Mouse (Mus musculus): ENCODE results near the gene Mlf2. TPM values are rescaled to one million over a fixed set of nuclear protein-coding genes. Genes with fewer than 3 reads are reported as not detected.

The Mlf2 gene
- total RNA-seq, 2 experiments from 2014 or later, result 627 to 642 TPM

GRCm38 (mm10) chr6:124958127-124958526, 26.9 kb downstream of the Mlf2 start:
- TF ChIP-seq CTCF (conservative IDR thresholded peaks at IDR 0.05), result no peak
- no peak for DNase-seq (ENCODE audit: low spot score in 2 of 2)
- Histone ChIP-seq H3K4me3 (no peak overlapping the region), H3K27ac (no peak overlapping the region)

- TF ChIP-seq CTCF (conservative IDR thresholded peaks at IDR 0.05), result no peak
- no peak overlapping the region for H3K4me3 ChIP-seq
- no peak for DNase-seq (ENCODE audit: low spot score in 2 of 2)
- H3K27ac ChIP-seq, result no peak overlapping the region
Observed at GRCm38 (mm10) chr6:124959960-124960359, 28.8 kb downstream of the Mlf2 start.

- Histone ChIP-seq H3K4me3 (no peak overlapping the region), H3K27ac (no peak overlapping the region)
- TF ChIP-seq CTCF (conservative IDR thresholded peaks at IDR 0.05), result no peak
- no peak for DNase-seq (ENCODE audit: low spot score in 2 of 2)
Observed at GRCm38 (mm10) chr6:124961021-124961420, 29.8 kb downstream of the Mlf2 start.

- peak overlapping the region; percentile 87 for H3K4me3 ChIP-seq
- DNase-seq (ENCODE audit: low spot score in 2 of 2), result no peak
- 0 out of 2 replicates have a peak, but pooled peaks have one; percentile 5 for TF ChIP-seq CTCF (conservative IDR thresholded peaks at IDR 0.05)
- H3K27ac ChIP-seq, result peak overlapping the region; percentile 96
Observed at GRCm38 (mm10) chr6:124964638-124965037, 33.5 kb downstream of the Mlf2 start.

- Histone ChIP-seq H3K4me3 (peak within 1 kb of the TSS; percentile 87), H3K27ac (peak within 1 kb of the TSS; percentile 96)
- peak; percentile 24; the same call in 1 of the 2 replicates for TF ChIP-seq CTCF (conservative IDR thresholded peaks at IDR 0.05)
- DNase-seq (ENCODE audit: low spot score in 2 of 2), result peak; percentile 94 to 97
Observed at GRCm38 (mm10) chr6:124965088-124965719, 34.0 kb downstream of the Mlf2 start, which contains the start of gene Cops7a. TSS of gene Cops7a (minus strand) at chr6:124965538.

- peak overlapping the region; percentile 87 for H3K4me3 ChIP-seq
- TF ChIP-seq CTCF (conservative IDR thresholded peaks at IDR 0.05), result no peak
- peak overlapping the region; percentile 96 for H3K27ac ChIP-seq
- no peak for DNase-seq (ENCODE audit: low spot score in 2 of 2)
Observed at GRCm38 (mm10) chr6:124965747-124966146, 34.6 kb downstream of the Mlf2 start.

- peak; percentile 70 for TF ChIP-seq CTCF (conservative IDR thresholded peaks at IDR 0.05)
- H3K4me3 ChIP-seq, result peak overlapping the region; percentile 87
- no peak for DNase-seq (ENCODE audit: low spot score in 2 of 2)
- H3K27ac ChIP-seq, result no peak overlapping the region
Observed at GRCm38 (mm10) chr6:124966466-124967118, 35.4 kb downstream of the Mlf2 start.

GRCm38 (mm10) chr6:124967766-124968165, 36.6 kb downstream of the Mlf2 start:
- peak; percentile 82 for TF ChIP-seq CTCF (conservative IDR thresholded peaks at IDR 0.05)
- Histone ChIP-seq H3K27ac (no peak overlapping the region), H3K4me3 (no peak overlapping the region)
- peak in 1 of 2 experiments; percentile 31 for DNase-seq (ENCODE audit: low spot score in 2 of 2)

Other genes with a start within 250 kb of the Mlf2 start
- gene Emg1, start 219.2 kb upstream of the Mlf2 start, total RNA-seq (2021), result 10 to 100 TPM; 58.0 to 58.7 TPM
- 100 to 1,000 TPM; 121 to 124 TPM for gene Phb2, start 219.1 kb upstream of the Mlf2 start, total RNA-seq (2021)
- gene Ptpn6, start 192.7 kb upstream of the Mlf2 start, total RNA-seq (2021), result 1 to 10 TPM; 5.5 to 6.6 TPM
- 100 to 1,000 TPM; 295 to 339 TPM for gene Grcc10, start 190.0 kb upstream of the Mlf2 start, total RNA-seq (2021)
- gene Gm45234, start 175.4 kb upstream of the Mlf2 start, total RNA-seq (2021), result not detected
- 100 to 1,000 TPM; 159 to 164 TPM for gene Atn1, start 174.9 kb upstream of the Mlf2 start, total RNA-seq (2021)
- 1,000 to 10,000 TPM in 1 of 2 experiments, 100 to 1,000 TPM in 1; 981 to 1,025 TPM for gene Eno2, start 161.7 kb upstream of the Mlf2 start, total RNA-seq (2021)
- gene Lrrc23, start 151.7 kb upstream of the Mlf2 start, total RNA-seq (2021), result 1 to 10 TPM; 1.4 to 1.6 TPM
- 1 to 10 TPM; 3.4 to 4.6 TPM for gene Spsb2, start 122.7 kb upstream of the Mlf2 start, total RNA-seq (2021)
- 100 to 1,000 TPM; 713 to 768 TPM for gene Tpi1, start 117.1 kb upstream of the Mlf2 start, total RNA-seq (2021)
- 100 to 1,000 TPM; 185 to 198 TPM for gene Usp5, start 101.9 kb upstream of the Mlf2 start, total RNA-seq (2021)
- 1 to 10 TPM in 1 of 2 experiments, under 1 TPM in 1; 0.47 to 1.3 TPM for gene Cdca3, start 101.8 kb upstream of the Mlf2 start, total RNA-seq (2021)
- gene Gnb3, start 91.1 kb upstream of the Mlf2 start, total RNA-seq (2021), result under 1 TPM in 1 of 2 experiments, not detected in 1; 0.20 TPM
- 10 to 100 TPM; 33.7 to 36.7 TPM for gene P3h3, start 73.6 kb upstream of the Mlf2 start, total RNA-seq (2021)
- 100 to 1,000 TPM; 181 to 199 TPM for gene Gpr162, start 67.4 kb upstream of the Mlf2 start, total RNA-seq (2021)
- under 1 TPM; 0.18 to 0.47 TPM for gene Cd4, start 43.2 kb upstream of the Mlf2 start, total RNA-seq (2021)
- 1 to 10 TPM; 1.3 to 1.7 TPM for gene Lag3, start 19.7 kb upstream of the Mlf2 start, total RNA-seq (2021)
- gene Ptms, start 11.3 kb upstream of the Mlf2 start, total RNA-seq (2021), result 1,000 to 10,000 TPM in 1 of 2 experiments, 100 to 1,000 TPM in 1; 991 to 1,057 TPM
- 100 to 1,000 TPM; 136 to 151 TPM for gene Cops7a, start 34.2 kb downstream of the Mlf2 start, total RNA-seq (2021)
- 100 to 1,000 TPM; 163 to 181 TPM for gene Pianp, start 65.3 kb downstream of the Mlf2 start, total RNA-seq (2021)
- 10 to 100 TPM; 50.0 to 50.9 TPM for gene Zfp384, start 77.8 kb downstream of the Mlf2 start, total RNA-seq (2021)
- gene Ing4, start 108.4 kb downstream of the Mlf2 start, total RNA-seq (2021), result 10 to 100 TPM; 60.1 to 63.2 TPM
- 10 to 100 TPM; 15.9 to 19.2 TPM for gene Acrbp, start 118.3 kb downstream of the Mlf2 start, total RNA-seq (2021)
- 1 to 10 TPM in 1 of 2 experiments, under 1 TPM in 1; 0.61 to 1.1 TPM for gene Lpar5, start 136.5 kb downstream of the Mlf2 start, total RNA-seq (2021)
- gene Chd4, start 164.6 kb downstream of the Mlf2 start, total RNA-seq (2021), result 100 to 1,000 TPM; 176 to 185 TPM
- gene Nop2, start 200.5 kb downstream of the Mlf2 start, total RNA-seq (2021), result 10 to 100 TPM; 30.8 to 31.7 TPM
- 10 to 100 TPM; 69.9 to 71.9 TPM for gene Iffo1, start 213.9 kb downstream of the Mlf2 start, total RNA-seq (2021)
- 1,000 to 10,000 TPM; 2,438 to 2,531 TPM for gene Gapdh, start 235.1 kb downstream of the Mlf2 start, total RNA-seq (2021)

All from layer of hippocampus, adult 2 months (tissue).